25 mouse cellular contexts compared by ENCODE assay signal in the genomic region with DNA sequence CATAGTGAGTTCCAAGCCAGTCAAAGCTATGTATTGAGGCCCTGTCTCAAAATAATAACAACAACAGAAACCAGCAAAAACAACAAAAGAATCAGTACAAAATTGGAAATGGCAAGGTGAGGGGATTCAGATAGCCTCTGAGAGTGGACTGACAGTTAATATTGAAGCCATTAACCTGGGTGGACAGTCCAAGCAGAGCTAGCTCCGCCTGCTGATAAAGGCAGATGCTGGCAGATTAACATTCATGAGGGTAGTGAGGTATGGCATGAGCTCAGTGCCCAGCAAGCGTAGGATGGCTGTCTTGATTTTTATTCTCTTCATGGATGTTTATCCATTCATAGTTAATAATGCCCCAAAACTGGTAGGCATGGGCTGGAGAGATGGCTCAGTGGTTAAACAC. TPM values are rescaled to one million over a fixed set of nuclear protein-coding genes. Genes with fewer than 3 reads are reported as not detected.
DNase-seq lines count a peak whose midpoint lies in the region; ATAC-seq and TF ChIP-seq lines count a peak whose summit lies in the region.
"Had no signal": no experiment of that assay in that cellular context is flagged by ENCODE, and none has a peak within 500 bp of the region (broad histone marks: within the 10 kb centered on the region; RNA-seq: fewer than 3 reads in every experiment).

No protein-coding gene starts in this region.

- peak; percentile 48 for DNase-seq in kidney, adult 11 months
- peak; percentile 67 for DNase-seq in kidney, adult 9 months
- DNase-seq in kidney, postnatal 14 days, result peak; percentile 49
- DNase-seq in kidney, postnatal 4 days, result no peak
- no peak for DNase-seq in liver, postnatal 0 days
- no peak for DNase-seq in liver, embryonic 11.5 days (ENCODE audit: low spot score)
- DNase-seq: adrenal gland, adult 8-10 months; adrenal gland, postnatal 14 days; adrenal gland, postnatal 36 days; B cell, adult 2 months; cerebellum, adult 11-12 months; cerebellum, adult 2 months; cerebellum, adult 9-10 months; cerebellum, postnatal 10 days; cerebellum, postnatal 25 days had no signal

- no peak overlapping the region for H3K9ac ChIP-seq in kidney, embryonic 14.5 days (ENCODE audit: low read depth, low read length)
- H3K9ac ChIP-seq in kidney, embryonic 15.5 days, result no peak overlapping the region
- H3K9ac ChIP-seq in liver, postnatal 0 days (replicated peaks), result no peak overlapping the region
- H3K9ac ChIP-seq in liver, embryonic 11.5 days (ENCODE audit: low read depth, low read length), result no peak overlapping the region
- H3K9ac ChIP-seq: embryonic facial prominence, embryonic 12.5 days; forebrain, embryonic 13.5 days had no signal

- H3K4me1 ChIP-seq in kidney, embryonic 14.5 days (ENCODE audit: control insufficient read depth, insufficient read depth, low read length), result peaks cover 11% of the 10 kb centered on the region; the same call in 1 of the 2 replicates
- H3K4me1 ChIP-seq in kidney, embryonic 15.5 days, result peaks cover 17% of the 10 kb centered on the region
- peaks cover 21% of the 10 kb centered on the region for H3K4me1 ChIP-seq in liver, postnatal 0 days (ENCODE audit: insufficient read depth)
- H3K4me1 ChIP-seq in liver, embryonic 11.5 days (replicated peaks; ENCODE audit: control insufficient read depth, insufficient read depth, low read length), result peaks cover 5% of the 10 kb centered on the region; the same call in 1 of the 2 replicates

- no peak for TF ChIP-seq CTCF in liver, postnatal 0 days (IDR thresholded peaks at IDR 0.05; ENCODE audit: low read depth)

- no peak overlapping the region for H3K4me3 ChIP-seq in kidney, embryonic 14.5 days (ENCODE audit: low read length)
- H3K4me3 ChIP-seq in kidney, embryonic 15.5 days (replicated peaks), result no peak overlapping the region
- H3K4me3 ChIP-seq in liver, postnatal 0 days (ENCODE audit: low read depth, low read length), result no peak overlapping the region
- H3K4me3 ChIP-seq in liver, embryonic 11.5 days (ENCODE audit: low read depth, low read length), result no peak overlapping the region
- H3K4me3 ChIP-seq: embryonic facial prominence, embryonic 10.5 days; embryonic facial prominence, embryonic 12.5 days; forebrain, embryonic 13.5 days had no signal

- no peak for TF ChIP-seq EP300 in liver, postnatal 0 days (IDR thresholded peaks at IDR 0.05; ENCODE audit: low read depth)

- no peaks in the 10 kb centered on the region for H3K27me3 ChIP-seq in kidney, embryonic 14.5 days (ENCODE audit: control insufficient read depth, insufficient read depth, low read length)
- H3K27me3 ChIP-seq in kidney, embryonic 15.5 days, result no peaks in the 10 kb centered on the region
- no peaks in the 10 kb centered on the region for H3K27me3 ChIP-seq in liver, postnatal 0 days (ENCODE audit: insufficient read depth, low read length)
- no peaks in the 10 kb centered on the region for H3K27me3 ChIP-seq in liver, embryonic 11.5 days (replicated peaks; ENCODE audit: control insufficient read depth, insufficient read depth, low read length)
- H3K27me3 ChIP-seq: CH12.LX; embryonic facial prominence, embryonic 12.5 days; forebrain, embryonic 13.5 days; Patski had no signal

- H3K4me2 ChIP-seq in kidney, embryonic 14.5 days (replicated peaks; ENCODE audit: low read depth, low read length), result no peak overlapping the region
- no peak overlapping the region for H3K4me2 ChIP-seq in kidney, embryonic 15.5 days
- H3K4me2 ChIP-seq in liver, postnatal 0 days (ENCODE audit: low read depth, low read length), result no peak overlapping the region
- H3K4me2 ChIP-seq in liver, embryonic 11.5 days, result no peak overlapping the region
- H3K4me2 ChIP-seq: embryonic facial prominence, embryonic 12.5 days; forebrain, embryonic 13.5 days had no signal

- no peak for ATAC-seq in kidney, embryonic 14.5 days (ENCODE audit: low FRiP score, low TSS enrichment)
- ATAC-seq in kidney, embryonic 15.5 days (replicated peaks; ENCODE audit: low FRiP score), result no peak
- ATAC-seq in liver, postnatal 0 days, result no peak
- no peak for ATAC-seq in liver, embryonic 11.5 days (replicated peaks; ENCODE audit: low FRiP score)
- ATAC-seq: activated CD4-positive, CD25-positive, alpha-beta regulatory T cell, adult 4 months; CD4-positive, CD25-positive, alpha-beta regulatory T cell, adult 4 months; forebrain, embryonic 13.5 days; Patski had no signal

- no peak overlapping the region for H3K27ac ChIP-seq in kidney, embryonic 14.5 days (ENCODE audit: low read depth, low read length)
- H3K27ac ChIP-seq in kidney, embryonic 15.5 days, result no peak overlapping the region
- H3K27ac ChIP-seq in liver, postnatal 0 days (ENCODE audit: low read depth), result peak overlapping the region; percentile 97; the same call in 1 of the 2 replicates
- no peak overlapping the region for H3K27ac ChIP-seq in liver, embryonic 11.5 days (ENCODE audit: low read depth, low read length)
- H3K27ac ChIP-seq: embryonic facial prominence, embryonic 10.5 days; embryonic facial prominence, embryonic 12.5 days; forebrain, embryonic 13.5 days had no signal

- 77% methylated on average over 2 of the region's 2 CpGs for WGBS in kidney, embryonic 14.5 days
- WGBS in kidney, embryonic 15.5 days, result 84% methylated on average over 2 of the region's 2 CpGs
- WGBS in liver, postnatal 0 days (ENCODE audit: insufficient replicate concordance), result 84% methylated on average over 2 of the region's 2 CpGs
- 92% methylated on average over 2 of the region's 2 CpGs for WGBS in liver, embryonic 11.5 days

- no peaks in the 10 kb centered on the region for H3K9me3 ChIP-seq in kidney, embryonic 14.5 days (ENCODE audit: control insufficient read depth, low read length)
- H3K9me3 ChIP-seq in kidney, embryonic 15.5 days (replicated peaks), result no peaks in the 10 kb centered on the region
- H3K9me3 ChIP-seq in liver, postnatal 0 days (ENCODE audit: low read length), result no peaks in the 10 kb centered on the region
- H3K9me3 ChIP-seq in liver, embryonic 11.5 days (ENCODE audit: control insufficient read depth, low read length), result no peaks in the 10 kb centered on the region
- H3K9me3 ChIP-seq: embryonic facial prominence, embryonic 10.5 days; embryonic facial prominence, embryonic 12.5 days; forebrain, embryonic 13.5 days; G1E had no signal

- H3K36me3 ChIP-seq in kidney, embryonic 14.5 days (ENCODE audit: control insufficient read depth, insufficient read depth, low read length), result peaks cover 14% of the 10 kb centered on the region
- peaks cover 34% of the 10 kb centered on the region for H3K36me3 ChIP-seq in kidney, embryonic 15.5 days
- H3K36me3 ChIP-seq in liver, postnatal 0 days (replicated peaks; ENCODE audit: insufficient read depth, low read length), result peaks cover 3% of the 10 kb centered on the region; the same call in 1 of the 2 replicates
- peaks cover 5% of the 10 kb centered on the region for H3K36me3 ChIP-seq in liver, embryonic 11.5 days (ENCODE audit: control insufficient read depth, insufficient read depth, low read length)

RNA-seq across cellular contexts. Expression of gene Acox1, which starts 2.3 kb away (rescaled TPM):
- polyA plus RNA-seq in kidney, embryonic 14.5 days (2014; fragmentation: Nextera tagmentation; extraction: Ambion mirVana), result 16.3 and 27.4 TPM in 2 replicates
- 32.6 and 35.9 TPM in 2 replicates for polyA plus RNA-seq in kidney, embryonic 15.5 days (2015; fragmentation: Nextera tagmentation; extraction: Ambion mirVana)
- 258 and 304 TPM in 2 replicates for polyA plus RNA-seq in liver, postnatal 0 days (2015; fragmentation: Nextera tagmentation; extraction: Ambion mirVana)
- polyA plus RNA-seq in liver, embryonic 11.5 days (2014; fragmentation: Nextera tagmentation; extraction: Ambion mirVana), result 22.7 and 23.6 TPM in 2 replicates

RNA-seq across cellular contexts. Expression of gene Ten1, which starts 2.5 kb away (rescaled TPM):
- 74.1 and 76.3 TPM in 2 replicates for polyA plus RNA-seq in kidney, embryonic 14.5 days (2014; fragmentation: Nextera tagmentation; extraction: Ambion mirVana)
- 75.6 and 79.4 TPM in 2 replicates for polyA plus RNA-seq in kidney, embryonic 15.5 days (2015; fragmentation: Nextera tagmentation; extraction: Ambion mirVana)
- 20.7 and 22.8 TPM in 2 replicates for polyA plus RNA-seq in liver, postnatal 0 days (2015; fragmentation: Nextera tagmentation; extraction: Ambion mirVana)
- 62.3 and 63.8 TPM in 2 replicates for polyA plus RNA-seq in liver, embryonic 11.5 days (2014; fragmentation: Nextera tagmentation; extraction: Ambion mirVana)

RNA-seq across cellular contexts. Expression of gene Fbf1, which starts 33.2 kb away (rescaled TPM):
- polyA plus RNA-seq in kidney, embryonic 14.5 days (2014; fragmentation: Nextera tagmentation; extraction: Ambion mirVana), result 19.6 and 36.8 TPM in 2 replicates
- polyA plus RNA-seq in kidney, embryonic 15.5 days (2015; fragmentation: Nextera tagmentation; extraction: Ambion mirVana), result 37.4 and 41.4 TPM in 2 replicates
- polyA plus RNA-seq in liver, postnatal 0 days (2015; fragmentation: Nextera tagmentation; extraction: Ambion mirVana), result 2.2 and 2.3 TPM in 2 replicates
- 20.1 and 23.3 TPM in 2 replicates for polyA plus RNA-seq in liver, embryonic 11.5 days (2014; fragmentation: Nextera tagmentation; extraction: Ambion mirVana)

RNA-seq across cellular contexts. Expression of gene Evpl, which starts 36.7 kb away (rescaled TPM):
- polyA plus RNA-seq in kidney, embryonic 14.5 days (2014; fragmentation: Nextera tagmentation; extraction: Ambion mirVana), result 1.4 and 2.6 TPM in 2 replicates
- 2.8 and 2.9 TPM in 2 replicates for polyA plus RNA-seq in kidney, embryonic 15.5 days (2015; fragmentation: Nextera tagmentation; extraction: Ambion mirVana)
- 0.06 and 0.07 TPM in 2 replicates for polyA plus RNA-seq in liver, postnatal 0 days (2015; fragmentation: Nextera tagmentation; extraction: Ambion mirVana)
- polyA plus RNA-seq in liver, embryonic 11.5 days (2014; fragmentation: Nextera tagmentation; extraction: Ambion mirVana), result 0.56 TPM in 2 replicates
- polyA plus RNA-seq: activated CD4-positive, CD25-positive, alpha-beta regulatory T cell, adult 4 months; CD4-positive, CD25-positive, alpha-beta regulatory T cell, adult 4 months had no signal

Comparison
In these comparisons a context has a peak if more than half of its experiments do, and no peak if none do; other contexts are left out.
1. DNase-seq: peak in kidney, adult 11 months (single experiment), kidney, adult 9 months (single experiment) and kidney, postnatal 14 days (single experiment); none in kidney, postnatal 4 days (0 of 2), liver, postnatal 0 days (single experiment) and liver, embryonic 11.5 days (single experiment).